Mouse (Mus musculus) testis, postnatal 14 days (tissue): ENCODE results near the gene Olfr23.
"Not testable (repeated sequence)": the region's sequence is repeated elsewhere in the genome, so short reads cannot be mapped to it uniquely, and the experiment has no call there.

Experiments used
- DNase-seq: peaks from one replicate; pipeline ENCODE4 v3.0.0; 2021; ENCODE audit warnings: low spot score

Gene Olfr23

GRCm38 (mm10) chr11:73936377-73936776, at the start of gene Olfr23:
Gene Olfr23, plus strand, starts transcription at chr11:73936677.
- no peak for DNase-seq

GRCm38 (mm10) chr11:73890671-73891070, 45.8 kb upstream of the Olfr23 start, which contains the start of gene Olfr394:
Gene Olfr394, minus strand, starts transcription at chr11:73890771.
- DNase-seq, result no peak

GRCm38 (mm10) chr11:73909199-73909598, 27.3 kb upstream of the Olfr23 start, which contains the start of gene Olfr395:
Gene Olfr395, minus strand, starts transcription at chr11:73909299.
- not testable (repeated sequence) for DNase-seq

- no peak for DNase-seq
These were observed 24.0 kb downstream of the Olfr23 start, which contains the start of gene Olfr397 for GRCm38 (mm10) chr11:73960517-73960916. Gene Olfr397, plus strand, starts transcription at chr11:73960817.

- no peak for DNase-seq
These were observed 53.8 kb downstream of the Olfr23 start, which contains the start of gene Olfr398 for GRCm38 (mm10) chr11:73990307-73990706. Gene Olfr398, minus strand, starts transcription at chr11:73990407.
